Mouse (Mus musculus): ENCODE results near the gene Gm10999.
"Not testable (repeated sequence)": the region's sequence is repeated elsewhere in the genome, so short reads cannot be mapped to it uniquely, and the experiment has no call there.

Gene Gm10999

DNA sequence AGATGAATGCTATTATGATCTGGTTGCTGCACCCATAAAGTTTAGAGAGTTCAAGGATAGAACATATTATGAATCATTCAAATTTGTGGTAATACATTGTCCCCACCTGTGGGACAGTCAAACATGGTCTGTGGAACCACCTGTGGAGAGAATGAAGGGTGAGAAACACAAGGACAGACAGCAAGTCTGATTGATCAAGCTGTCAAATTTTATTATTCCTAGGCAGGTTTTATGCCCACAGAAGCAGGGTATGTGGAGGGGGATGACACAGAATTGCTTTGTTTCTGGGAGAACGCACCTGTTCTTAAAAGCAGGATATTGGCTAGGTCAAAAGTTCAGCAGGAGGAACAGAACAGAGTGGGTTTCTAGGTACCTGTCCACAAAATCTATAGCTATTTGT lies at the start of gene Gm10999:
Gm10999 (minus strand) TSS at position 101 of the 400 bp plus-strand sequence.
- ATAC-seq (ENCODE audit: insufficient number of reproducible peaks, low FRiP score, low TSS enrichment): no peak

DNA sequence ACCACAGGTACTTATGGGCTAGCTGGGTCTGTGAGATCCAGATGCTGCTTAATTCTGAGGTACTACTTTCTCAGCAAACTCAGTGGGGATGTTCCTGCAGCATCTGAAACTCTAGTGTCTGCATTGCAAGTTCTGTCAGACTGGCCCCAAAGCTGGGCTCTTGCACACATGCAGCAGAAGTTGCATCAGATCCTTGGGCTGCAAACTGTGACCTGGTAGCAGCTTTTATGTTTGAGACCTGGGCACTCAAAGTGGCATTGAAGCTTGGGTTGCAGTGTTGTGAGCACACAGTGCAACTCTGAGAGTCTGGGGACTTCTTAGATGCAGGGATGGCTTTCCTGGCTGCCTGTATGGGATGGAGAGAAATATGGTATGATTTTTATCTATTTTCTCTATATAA lies 2.0 kb upstream of the Gm10999 start:
- no peak for ATAC-seq (ENCODE audit: insufficient number of reproducible peaks, low FRiP score, low TSS enrichment)

GRCm38 (mm10) chr8:129115761-129116160 lies 15.7 kb downstream of the Gm10999 start:
- not testable (repeated sequence) for ATAC-seq (ENCODE audit: insufficient number of reproducible peaks, low FRiP score, low TSS enrichment)

Data from cerebellum, adult (tissue).